Mouse (Mus musculus): ENCODE data around the gene Ccn2.

Ccn2 gene

GRCm38 (mm10) chr10:24595250-24596002 is at the start of gene Ccn2:
Gene Ccn2, plus strand, starts transcription at chr10:24595442.
- no peak for DNase-seq (ENCODE audit: low read depth)

GRCm38 (mm10) chr10:24552870-24553269 is 42.4 kb upstream of the Ccn2 start:
- no peak for DNase-seq (ENCODE audit: low read depth)

- peak; percentile 10 for DNase-seq (ENCODE audit: low read depth)
Measured at GRCm38 (mm10) chr10:24554091-24554490, 41.2 kb upstream of the Ccn2 start.

- no peak for DNase-seq (ENCODE audit: low read depth)
Measured at GRCm38 (mm10) chr10:24558366-24558765, 36.9 kb upstream of the Ccn2 start.

GRCm38 (mm10) chr10:24569691-24570420 is 25.4 kb upstream of the Ccn2 start:
- no peak for DNase-seq (ENCODE audit: low read depth)

- no peak for DNase-seq (ENCODE audit: low read depth)
Measured at GRCm38 (mm10) chr10:24572044-24572960, 22.9 kb upstream of the Ccn2 start.

GRCm38 (mm10) chr10:24573484-24573883 is 21.8 kb upstream of the Ccn2 start:
- no peak for DNase-seq (ENCODE audit: low read depth)

- no peak for DNase-seq (ENCODE audit: low read depth)
Measured at GRCm38 (mm10) chr10:24581076-24581475, 14.2 kb upstream of the Ccn2 start.

- no peak for DNase-seq (ENCODE audit: low read depth)
Measured at GRCm38 (mm10) chr10:24588824-24589223, 6.4 kb upstream of the Ccn2 start.

GRCm38 (mm10) chr10:24589238-24589637 is 6.0 kb upstream of the Ccn2 start:
- DNase-seq (ENCODE audit: low read depth), result no peak

GRCm38 (mm10) chr10:24590546-24590945 is 4.7 kb upstream of the Ccn2 start:
- DNase-seq (ENCODE audit: low read depth), result no peak

- peak; percentile 84 for DNase-seq (ENCODE audit: low read depth)
Measured at GRCm38 (mm10) chr10:24591136-24591535, 4.1 kb upstream of the Ccn2 start.

GRCm38 (mm10) chr10:24591741-24592140 is 3.5 kb upstream of the Ccn2 start:
- DNase-seq (ENCODE audit: low read depth), result peak; percentile 73

GRCm38 (mm10) chr10:24592318-24592717 is 2.9 kb upstream of the Ccn2 start:
- DNase-seq (ENCODE audit: low read depth), result peak; percentile 21

- DNase-seq (ENCODE audit: low read depth), result peak; percentile 26
Measured at GRCm38 (mm10) chr10:24592969-24593368, 2.3 kb upstream of the Ccn2 start.

GRCm38 (mm10) chr10:24593556-24593955 is 1.7 kb upstream of the Ccn2 start:
- no peak for DNase-seq (ENCODE audit: low read depth)

GRCm38 (mm10) chr10:24596003-24596868 is 994 bp downstream of the Ccn2 start:
- DNase-seq (ENCODE audit: low read depth), result no peak

GRCm38 (mm10) chr10:24596869-24597339 is 1.7 kb downstream of the Ccn2 start:
- no peak for DNase-seq (ENCODE audit: low read depth)

- DNase-seq (ENCODE audit: low read depth), result no peak
Measured at GRCm38 (mm10) chr10:24597789-24598188, 2.5 kb downstream of the Ccn2 start.

GRCm38 (mm10) chr10:24598693-24599092 is 3.5 kb downstream of the Ccn2 start:
- DNase-seq (ENCODE audit: low read depth), result no peak

GRCm38 (mm10) chr10:24599802-24600201 is 4.6 kb downstream of the Ccn2 start:
- no peak for DNase-seq (ENCODE audit: low read depth)
